Mouse (Mus musculus) spleen, embryonic (tissue): ENCODE data around the gene Lpin1.

Experiments used
- CTCF ChIA-PET: fragments of 350-600 bp; sonication (Branson Sonifier 250); formaldehyde crosslinking; loops from one replicate; lab custom pipeline; 2022; lab: Charles Lee

Gene Lpin1

DNA sequence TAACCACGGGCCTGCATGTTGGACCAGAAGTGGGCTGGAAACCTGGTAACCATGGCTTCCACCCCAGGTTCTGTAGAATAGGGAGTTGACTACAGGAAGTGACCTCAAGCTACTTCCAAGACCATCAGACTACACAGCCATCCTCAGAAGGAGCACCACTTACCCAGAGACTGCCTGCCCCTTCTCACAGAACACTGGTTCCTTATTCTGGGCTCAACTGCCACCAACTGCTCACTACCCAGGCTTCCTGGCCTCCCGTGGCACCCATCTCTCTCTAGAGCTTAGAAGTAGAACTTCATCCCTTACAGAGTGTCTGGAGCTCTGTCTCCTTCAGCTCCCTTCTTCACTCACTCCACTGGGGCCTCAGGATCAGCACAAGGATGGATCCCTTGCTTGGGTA is at the start of gene Lpin1:
Gene Lpin1 (minus strand): TSS at position 31 of the 400 bp plus-strand sequence.
- CTCF ChIA-PET = no interaction called here

DNA sequence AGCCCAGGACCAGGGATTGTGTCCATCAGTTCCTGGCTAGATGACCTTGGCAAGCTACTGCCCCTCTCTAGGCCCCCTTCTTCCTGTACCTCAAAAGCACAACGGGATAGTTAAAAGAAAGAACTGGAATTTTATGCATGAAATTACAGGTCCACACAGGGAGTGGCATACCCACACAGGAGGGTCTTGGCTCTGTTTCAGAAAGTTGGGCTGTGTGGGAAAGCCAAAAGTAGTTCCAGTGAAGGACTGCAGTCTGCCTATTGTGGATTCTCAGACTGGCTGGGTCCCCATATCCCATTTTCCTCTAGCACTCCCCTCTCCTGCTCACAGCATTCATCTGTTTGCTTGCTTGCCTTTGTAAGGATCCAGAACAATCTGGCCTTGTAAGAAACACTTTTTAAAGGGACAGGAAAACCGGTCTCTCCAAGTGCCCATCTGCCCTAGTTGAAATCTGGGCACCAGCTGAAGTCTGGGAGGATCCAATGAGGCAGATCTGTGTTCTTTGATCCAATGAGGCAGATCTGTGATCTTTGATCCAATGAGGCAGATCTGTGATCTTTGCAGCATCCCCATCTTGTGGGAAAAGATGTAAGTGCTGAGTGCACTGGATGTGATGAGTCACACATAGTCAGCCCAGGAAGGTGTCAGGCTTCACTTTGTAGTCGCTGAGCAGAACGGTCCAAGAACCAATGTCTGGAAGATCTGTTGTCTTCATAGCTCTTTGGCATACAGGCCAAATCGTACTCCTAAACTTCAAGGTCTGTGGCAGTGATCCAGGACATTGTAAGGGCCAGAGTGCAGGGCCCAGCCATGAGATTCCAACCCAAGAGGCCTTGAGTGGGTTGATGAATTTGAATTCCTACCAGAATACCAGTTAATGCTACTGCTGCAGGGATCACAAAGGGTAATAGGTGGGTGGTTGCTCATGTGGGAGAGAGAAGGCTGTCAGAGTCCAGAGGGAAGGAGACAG is 46.4 kb upstream of the Lpin1 start:
- CTCF ChIA-PET = no interaction called here

DNA sequence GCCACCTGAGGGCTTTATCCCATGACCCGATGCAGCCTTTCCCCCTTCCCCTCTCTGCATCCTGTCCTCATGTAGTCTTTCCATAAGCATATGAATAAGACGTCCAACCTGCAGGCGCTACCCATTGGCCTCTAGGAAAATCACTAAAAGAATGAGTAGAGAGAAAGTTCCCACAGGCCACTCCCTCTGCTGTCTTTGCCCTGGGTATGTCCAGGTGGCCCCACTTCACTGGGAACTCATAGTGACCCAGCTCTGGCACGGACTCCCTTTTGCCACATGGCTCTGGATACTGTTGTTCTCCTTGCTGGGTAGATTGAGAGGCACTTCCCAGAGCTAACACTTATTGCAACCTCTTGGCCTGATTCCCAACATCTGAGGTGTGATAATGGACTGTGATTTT is 44.8 kb upstream of the Lpin1 start:
- CTCF ChIA-PET = no interaction called here

DNA sequence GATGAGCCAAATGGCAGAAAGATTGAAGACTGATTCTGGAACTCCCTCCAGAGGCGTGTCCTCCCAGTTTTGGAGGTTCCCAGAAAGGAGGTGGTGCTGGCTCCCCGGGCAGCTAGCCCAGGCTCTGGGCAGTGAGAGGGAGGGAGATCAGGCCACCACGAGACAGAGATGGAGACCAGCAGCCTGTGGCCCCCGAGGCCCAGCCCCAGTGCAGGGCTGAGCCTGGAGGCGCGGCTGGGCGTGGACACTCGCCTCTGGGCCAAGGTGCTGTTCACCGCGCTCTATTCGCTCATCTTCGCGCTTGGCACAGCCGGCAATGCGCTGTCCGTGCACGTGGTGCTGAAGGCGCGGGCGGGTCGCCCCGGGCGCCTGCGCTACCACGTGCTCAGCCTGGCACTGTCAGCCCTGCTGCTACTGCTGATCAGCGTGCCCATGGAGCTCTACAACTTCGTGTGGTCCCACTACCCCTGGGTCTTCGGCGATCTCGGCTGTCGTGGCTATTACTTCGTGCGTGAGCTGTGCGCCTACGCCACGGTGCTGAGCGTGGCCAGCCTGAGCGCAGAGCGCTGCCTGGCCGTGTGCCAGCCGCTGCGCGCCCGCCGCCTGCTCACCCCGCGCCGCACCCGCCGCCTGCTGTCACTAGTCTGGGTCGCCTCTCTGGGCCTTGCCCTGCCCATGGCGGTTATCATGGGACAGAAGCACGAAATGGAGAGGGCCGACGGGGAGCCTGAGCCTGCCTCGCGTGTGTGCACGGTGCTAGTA is 42.7 kb upstream of the Lpin1 start, which contains the start of gene Ntsr2:
Gene Ntsr2 (plus strand): TSS at position 51 of the 762 bp plus-strand sequence.
- CTCF ChIA-PET = interaction anchor here (0.6 kb wide), 1 partner anchor 43 kb away, joined by 5 read pairs; no protein-coding TSS in a partner anchor

DNA sequence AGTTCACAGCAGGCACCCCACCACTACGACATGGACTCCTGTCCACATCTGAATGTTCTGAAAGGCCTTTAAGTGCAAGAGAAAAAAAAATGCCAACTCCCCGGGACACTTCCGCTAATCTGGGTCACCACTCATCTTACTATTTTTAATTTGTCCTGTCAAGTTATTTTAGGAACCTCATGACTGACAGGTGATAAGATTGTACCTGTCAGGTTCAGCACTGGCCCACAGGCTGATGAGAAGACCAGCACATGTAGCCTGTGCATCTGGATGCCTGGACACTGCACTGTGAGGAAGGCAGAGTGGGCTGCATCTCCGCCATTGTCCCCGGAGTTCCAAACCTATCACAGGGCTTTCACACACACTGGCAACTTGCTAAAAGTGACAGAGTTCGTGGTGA is 39.1 kb upstream of the Lpin1 start:
- CTCF ChIA-PET = no interaction called here

DNA sequence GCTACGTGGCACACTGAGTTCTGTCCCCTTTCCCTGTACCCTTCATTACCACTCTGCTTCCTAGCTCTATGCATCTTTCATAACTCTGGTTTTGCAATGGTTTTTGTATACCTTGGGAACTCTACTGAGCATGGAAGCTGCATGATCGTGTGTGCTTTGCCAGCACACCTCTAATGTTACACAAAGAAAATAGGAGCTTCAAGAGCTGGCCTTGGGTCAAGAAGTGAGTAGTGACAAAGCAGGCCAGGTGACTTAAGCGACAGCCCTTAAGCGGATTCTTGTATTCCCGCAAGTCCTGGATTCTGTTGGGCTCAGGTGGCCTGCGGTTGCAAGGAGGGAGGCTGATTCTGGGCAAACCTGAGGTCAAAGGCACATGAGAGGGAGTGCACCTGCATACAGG is 37.5 kb upstream of the Lpin1 start:
- CTCF ChIA-PET = no interaction called here

DNA sequence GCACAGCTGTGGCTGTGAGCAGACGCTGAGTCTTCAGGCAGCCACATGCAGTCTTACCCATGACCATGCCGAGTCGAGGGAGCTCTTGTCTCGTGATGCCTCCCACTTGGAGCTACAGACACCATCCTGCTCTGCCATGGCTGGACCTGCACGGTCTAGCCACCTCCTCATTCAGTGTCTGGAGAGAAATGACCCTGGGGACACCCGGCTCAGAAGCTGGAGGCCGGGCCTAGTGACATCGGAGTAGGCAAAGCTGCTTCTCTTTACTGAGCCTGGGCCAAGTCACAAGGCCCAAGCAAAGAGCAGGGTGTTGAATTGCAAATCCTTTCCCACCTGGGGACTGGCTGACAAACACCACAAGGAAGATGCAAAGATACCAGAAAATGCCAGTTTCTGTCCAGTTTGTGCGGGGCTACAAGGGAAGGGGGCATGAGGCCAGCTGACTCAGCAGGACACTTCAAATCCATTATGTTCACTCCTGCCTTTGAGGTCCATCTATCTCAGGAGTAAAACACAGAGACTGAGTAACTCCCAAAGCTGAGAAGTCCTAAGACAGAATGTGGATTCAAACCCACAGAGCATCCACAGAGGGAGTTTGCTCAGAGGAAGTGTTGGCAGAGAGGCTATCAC is 36.1 kb upstream of the Lpin1 start:
- CTCF ChIA-PET = no interaction called here

DNA sequence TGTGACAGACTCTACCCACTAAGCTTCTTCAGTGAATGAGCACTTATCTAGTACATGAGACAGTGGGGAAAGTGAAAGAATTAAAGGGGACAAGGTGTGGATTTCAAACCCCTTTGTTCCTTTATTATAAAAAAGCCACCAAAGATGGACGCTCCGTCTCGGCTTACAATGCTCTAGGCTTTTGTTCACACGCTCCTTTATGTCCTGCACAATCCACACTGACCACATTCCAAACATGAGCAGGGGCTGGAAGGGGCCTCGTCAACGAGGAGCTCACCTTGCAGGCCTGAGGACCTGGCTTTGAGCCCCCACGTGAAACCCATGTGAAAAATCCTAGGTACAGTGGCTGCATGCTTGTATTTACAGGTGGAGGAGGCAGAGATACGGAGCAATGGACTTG is 33.9 kb upstream of the Lpin1 start:
- CTCF ChIA-PET = interaction anchor here (1.2 kb wide), 1 partner anchor 76 kb away, joined by 3 read pairs; no protein-coding TSS in a partner anchor

DNA sequence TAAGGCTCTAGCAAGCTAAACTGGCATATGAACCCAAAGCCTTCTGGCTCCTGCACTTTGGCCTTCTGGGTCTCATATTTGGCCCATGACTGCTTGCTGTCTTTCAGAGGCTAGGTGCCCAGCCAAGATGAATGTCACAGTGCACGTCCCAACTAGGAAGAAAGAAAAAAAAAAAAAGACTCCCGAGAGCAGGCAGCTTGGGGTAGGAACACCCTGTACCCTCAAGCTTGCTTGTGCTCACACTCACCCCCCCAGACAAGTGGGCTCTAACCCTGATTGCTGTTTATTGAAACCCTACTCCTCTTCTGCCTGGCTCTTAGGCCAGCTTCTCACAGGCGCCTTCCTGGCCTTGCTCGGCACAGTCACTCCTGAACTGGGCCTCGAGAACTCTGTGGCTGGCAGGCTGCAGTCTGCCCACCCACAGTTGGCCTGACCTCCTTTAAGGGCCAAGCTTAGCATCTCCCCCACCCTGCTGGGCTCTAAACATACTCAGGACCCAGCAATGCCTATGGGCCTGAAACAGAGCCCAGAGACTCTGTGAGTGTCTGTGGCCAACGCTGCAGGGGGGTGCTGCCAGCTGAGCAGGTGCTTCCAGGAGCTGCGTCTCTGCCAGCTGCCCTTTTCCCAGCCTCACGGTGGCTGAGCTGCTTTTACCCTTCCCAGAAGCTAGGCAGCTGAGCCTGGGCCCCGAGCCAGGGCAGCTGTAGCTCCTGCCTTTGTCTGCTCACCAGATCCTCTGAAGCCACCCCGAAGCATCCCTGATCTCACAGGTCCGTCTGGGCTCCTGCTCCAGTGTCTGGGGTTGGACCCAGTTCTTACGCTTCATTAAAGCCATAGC is 33.0 kb upstream of the Lpin1 start:
- CTCF ChIA-PET = interaction anchor here (1.2 kb wide), 1 partner anchor 75 kb away, joined by 3 read pairs; no protein-coding TSS in a partner anchor

DNA sequence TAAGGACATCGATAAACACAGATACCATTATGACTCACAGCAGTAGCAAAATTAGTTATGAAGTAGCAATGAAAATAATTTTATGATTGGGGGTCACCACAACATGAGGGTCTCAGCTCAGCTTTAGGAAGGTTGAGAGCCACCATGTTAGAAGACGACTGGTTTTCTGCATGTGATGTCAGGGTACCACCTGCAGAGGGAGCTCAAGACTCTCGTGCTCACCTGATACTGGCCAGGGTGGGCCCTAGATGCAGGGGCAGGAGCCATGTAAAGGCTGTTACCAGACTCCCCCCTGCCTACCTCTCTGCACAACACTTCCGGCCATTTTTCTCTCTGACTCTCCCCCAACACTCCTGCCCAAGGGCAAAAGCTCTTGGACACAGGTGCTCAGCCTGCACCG is 31.2 kb upstream of the Lpin1 start:
- CTCF ChIA-PET = no interaction called here

DNA sequence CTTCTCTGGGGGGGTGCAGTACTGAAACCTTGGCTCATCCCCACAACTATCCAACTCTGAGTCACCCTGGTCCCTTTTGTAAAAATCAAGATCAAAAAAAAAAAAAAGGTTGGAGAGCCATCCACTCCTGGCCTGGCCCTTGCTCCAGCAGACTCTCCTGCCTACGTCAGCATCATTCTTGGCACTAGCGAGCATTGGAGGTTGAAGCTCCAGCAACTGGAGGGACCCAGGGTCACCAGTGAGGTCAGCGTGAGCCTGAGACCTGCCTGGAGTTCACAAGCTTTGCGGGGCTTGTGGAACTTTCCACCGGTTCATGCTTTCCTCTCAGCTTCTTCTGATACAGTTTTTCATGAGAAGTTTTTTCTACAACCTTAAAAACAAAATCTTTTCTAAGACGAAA is 29.3 kb upstream of the Lpin1 start:
- CTCF ChIA-PET = no interaction called here

DNA sequence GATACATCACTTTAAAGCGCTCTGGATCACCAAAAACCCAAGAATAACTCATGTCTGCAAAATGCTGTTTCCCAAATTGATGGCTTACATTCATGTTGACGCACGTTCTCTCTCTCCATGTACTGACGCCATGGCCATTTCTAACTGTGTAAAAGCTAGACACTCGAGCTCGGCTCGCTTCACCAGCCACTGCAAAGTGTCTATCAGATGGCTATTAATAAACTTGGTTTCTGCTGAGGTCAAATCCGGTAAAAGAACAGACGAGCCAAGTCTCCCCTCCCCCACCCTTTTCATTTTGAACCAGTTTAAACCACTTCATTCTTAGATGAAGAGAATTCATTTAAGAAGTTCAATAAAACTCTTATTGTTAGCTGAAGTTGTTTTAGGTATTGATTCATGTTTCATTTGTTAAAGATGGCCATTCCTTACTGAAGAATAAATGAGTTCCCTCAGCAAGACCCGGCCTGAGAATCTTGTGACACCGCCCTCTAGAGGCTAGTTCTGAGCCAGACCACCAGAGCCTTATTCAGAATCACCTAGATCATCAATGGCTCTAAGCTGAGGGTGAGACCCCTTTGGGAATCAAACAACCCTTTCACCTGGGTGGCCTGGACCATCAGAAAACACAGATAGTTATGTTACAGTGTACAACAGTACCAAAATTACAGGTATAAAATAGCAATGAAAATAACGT is 28.5 kb upstream of the Lpin1 start:
- CTCF ChIA-PET = no interaction called here

DNA sequence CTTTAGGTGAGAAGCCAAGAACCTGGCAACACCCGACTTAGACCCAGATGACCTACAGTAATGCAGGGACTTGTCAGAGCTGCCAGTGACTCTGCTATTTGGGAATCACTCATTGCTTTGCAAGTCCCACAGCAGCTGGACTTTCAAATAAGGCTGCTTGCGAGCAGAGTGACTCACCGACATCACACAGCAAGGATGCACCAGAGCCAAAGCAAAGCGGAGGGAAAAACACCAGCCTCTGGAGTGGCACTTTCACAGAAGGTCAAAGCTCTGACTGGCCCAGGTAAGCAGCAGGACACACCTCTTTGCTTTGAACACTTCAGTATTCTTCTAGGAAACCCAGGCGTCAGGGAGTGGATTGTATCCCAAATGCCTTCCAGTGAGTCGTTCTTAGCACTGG is 25.1 kb upstream of the Lpin1 start:
- CTCF ChIA-PET = no interaction called here

DNA sequence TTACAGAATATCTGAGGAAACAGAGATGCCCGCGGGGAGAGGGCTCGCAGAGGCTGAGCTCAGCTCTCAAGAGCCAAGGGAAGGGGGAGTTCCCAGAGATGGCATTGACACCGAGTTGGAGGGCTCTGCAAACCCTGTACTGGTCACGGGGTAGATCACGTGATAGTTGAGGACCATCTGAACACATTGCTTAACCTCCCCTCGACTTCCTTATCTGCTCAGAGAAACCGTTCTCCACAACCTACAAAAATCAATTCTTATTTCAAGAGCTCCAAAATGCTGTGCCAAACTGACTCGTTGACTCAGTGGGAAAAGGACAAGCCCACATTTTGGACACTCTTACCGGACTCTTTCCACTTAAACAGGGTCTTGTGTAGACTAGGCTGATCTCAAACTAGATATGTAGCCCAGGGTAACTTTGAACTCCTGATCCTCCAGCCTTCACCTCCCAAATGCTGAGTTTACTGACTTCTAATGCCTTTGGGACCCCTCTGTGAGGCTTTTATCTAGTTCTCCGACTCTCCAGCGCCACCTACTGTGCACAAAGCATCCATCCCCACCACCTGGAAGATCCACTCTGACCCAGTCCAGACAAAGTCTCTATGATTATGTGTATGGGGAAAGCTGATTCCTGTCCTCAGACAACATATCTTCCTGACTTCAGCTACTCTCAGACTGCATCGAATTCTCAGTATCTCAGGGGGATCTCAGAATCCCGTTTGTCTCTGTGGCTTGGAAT is 23.5 kb upstream of the Lpin1 start:
- CTCF ChIA-PET = interaction anchor here (0.5 to 1.2 kb wide), 3 partner anchors 53 to 167 kb away, joined by 3 read pairs; no protein-coding TSS in a partner anchor

DNA sequence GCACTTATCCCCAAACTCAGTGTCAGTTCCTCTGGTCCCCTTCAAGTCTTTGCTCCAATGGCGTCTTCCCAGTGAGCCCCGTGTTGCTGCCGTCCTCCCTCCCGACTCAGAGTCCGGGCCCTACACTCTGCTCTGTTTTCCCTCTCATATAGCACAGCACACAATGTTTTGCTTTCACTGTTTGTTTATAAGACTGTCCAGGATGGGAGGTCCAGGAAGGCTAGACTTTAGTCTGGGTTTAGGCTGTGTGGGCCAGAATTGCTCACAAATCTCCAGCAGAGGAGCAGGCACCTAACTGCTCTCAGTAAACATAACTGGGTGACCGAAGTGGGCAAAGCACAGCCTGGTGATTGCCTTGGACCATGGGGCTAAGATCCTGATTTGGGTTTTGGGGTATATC is 22.5 kb upstream of the Lpin1 start:
- CTCF ChIA-PET = interaction anchor here (0.6 kb wide), 1 partner anchor 380 kb away, joined by 3 read pairs; no protein-coding TSS in a partner anchor

DNA sequence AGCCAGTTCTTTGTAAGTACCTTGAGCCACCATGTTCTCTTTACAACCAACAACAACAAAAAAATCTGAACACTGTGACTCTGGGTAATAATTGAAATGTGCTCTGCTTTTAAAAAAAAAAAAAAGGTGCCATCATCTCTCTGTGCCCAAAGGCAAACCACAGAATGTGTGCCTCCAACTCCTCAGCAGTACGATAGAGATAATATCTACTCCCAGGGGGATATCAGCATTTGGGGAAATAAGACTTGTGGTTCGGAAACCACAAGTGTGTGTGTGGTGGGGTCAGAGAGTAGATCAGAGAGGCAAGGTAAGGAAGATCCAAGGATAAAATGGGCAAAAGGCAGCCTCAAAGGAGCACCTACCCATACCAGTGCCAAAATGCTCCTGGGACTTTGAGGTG is 20.7 kb upstream of the Lpin1 start:
- CTCF ChIA-PET = interaction anchor here (0.9 kb wide), 1 partner anchor 63 kb away, joined by 7 read pairs; no protein-coding TSS in a partner anchor

DNA sequence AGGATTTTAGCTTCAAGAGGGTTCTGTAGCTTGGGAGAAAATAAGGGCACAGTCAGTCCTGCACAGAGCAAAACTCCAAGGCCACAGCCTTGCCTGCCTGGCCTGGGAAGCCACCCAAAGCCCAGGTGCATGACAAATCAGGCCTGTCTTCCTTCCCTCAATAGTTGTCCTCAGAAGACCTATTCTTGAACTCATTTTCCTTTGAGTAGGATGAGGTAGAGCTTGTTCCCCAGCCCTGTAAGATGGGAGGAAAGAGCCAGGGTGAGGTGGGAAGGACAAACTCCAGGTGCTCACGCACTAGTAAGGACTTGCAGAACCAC is 20.1 kb upstream of the Lpin1 start:
- CTCF ChIA-PET = interaction anchor here (0.9 kb wide), 1 partner anchor 62 kb away, joined by 7 read pairs; no protein-coding TSS in a partner anchor

DNA sequence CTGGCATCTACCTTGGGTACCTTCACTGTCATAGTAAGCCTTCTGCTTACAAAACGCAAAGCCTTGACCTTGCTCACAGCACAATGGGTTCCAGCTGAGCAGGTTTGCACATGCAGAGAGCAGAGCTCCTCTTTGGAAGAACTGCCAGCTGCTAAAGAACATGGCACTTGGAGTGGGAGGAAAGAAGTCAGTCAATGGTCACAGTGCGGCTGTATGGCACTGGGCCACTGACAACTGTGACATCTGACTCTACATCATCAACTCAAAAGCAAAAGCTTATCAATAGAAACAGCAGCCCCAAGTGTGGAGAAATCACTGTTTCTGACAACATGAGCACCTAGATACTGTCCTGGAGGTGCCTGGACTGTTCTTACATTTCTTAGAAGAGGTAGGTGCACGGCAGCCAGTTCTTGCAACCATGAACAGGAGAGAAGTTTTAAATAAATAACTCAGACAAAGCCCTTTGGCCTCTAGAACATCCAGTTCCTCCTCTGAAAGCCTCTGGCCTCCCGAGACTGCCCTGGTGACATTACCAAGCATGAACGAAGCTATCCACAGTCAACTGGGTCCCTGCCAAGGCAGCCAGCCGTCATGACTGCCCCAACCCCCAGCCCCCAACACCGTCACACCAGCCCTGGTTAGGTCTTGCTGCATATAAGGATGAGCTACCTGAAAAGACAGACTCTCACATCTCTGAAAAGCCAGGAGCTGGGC is 19.5 kb upstream of the Lpin1 start:
- CTCF ChIA-PET = interaction anchor here (0.9 kb wide), 1 partner anchor 61 kb away, joined by 7 read pairs; no protein-coding TSS in a partner anchor

DNA sequence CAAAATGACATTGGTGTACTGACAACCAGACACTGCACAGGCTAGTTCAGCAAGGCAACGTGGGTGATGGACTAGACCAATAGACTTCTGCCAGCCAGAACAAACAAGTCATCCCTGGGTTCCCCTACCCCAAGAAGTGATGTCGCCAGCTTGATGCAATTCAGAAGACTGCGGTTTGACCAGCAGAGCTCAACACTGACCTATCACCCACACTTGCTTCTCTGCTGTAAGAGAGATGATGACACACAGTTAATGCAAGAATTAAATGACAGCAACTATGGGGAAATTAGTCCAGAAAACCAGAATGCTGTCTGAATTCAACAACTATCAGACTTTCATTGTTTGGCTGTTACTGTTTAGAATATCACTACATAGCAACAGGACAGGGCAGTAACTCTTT is 9.5 kb upstream of the Lpin1 start:
- CTCF ChIA-PET = no interaction called here
